Mouse (Mus musculus): ENCODE measurements around the gene Olfr857. TPM values are rescaled to one million over a fixed set of nuclear protein-coding genes. Genes with fewer than 3 reads are reported as not detected.
"Not testable (repeated sequence)": the region's sequence is repeated elsewhere in the genome, so short reads cannot be mapped to it uniquely, and the experiment has no call there.

Olfr857 gene
- not detected in 2 replicates for polyA plus RNA-seq (2016; fragmentation: Nextera tagmentation; extraction: Ambion mirVana)

GRCm38 (mm10) chr9:19709133-19709532 lies at the start of gene Olfr857:
Gene Olfr857, plus strand, starts transcription at chr9:19709433.
- no peaks in the 10 kb centered on the region for H3K36me3 ChIP-seq
- H3K4me1 ChIP-seq = no peaks in the 10 kb centered on the region
- 0 out of 2 replicates have a peak, but pooled peaks cover 4% of the 10 kb centered on the region for H3K9me3 ChIP-seq
- no peak within 1 kb of the TSS for H3K9ac ChIP-seq
- ATAC-seq (ENCODE audit: low FRiP score, low read depth) = no peak
- H3K4me3 ChIP-seq = no peak within 1 kb of the TSS
- WGBS = 88% methylated on average over 1 of the region's 1 CpGs
- no peak within 1 kb of the TSS for H3K27ac ChIP-seq
- H3K4me2 ChIP-seq (replicated peaks) = no peak within 1 kb of the TSS
- no peaks in the 10 kb centered on the region for H3K27me3 ChIP-seq (replicated peaks)

DNA sequence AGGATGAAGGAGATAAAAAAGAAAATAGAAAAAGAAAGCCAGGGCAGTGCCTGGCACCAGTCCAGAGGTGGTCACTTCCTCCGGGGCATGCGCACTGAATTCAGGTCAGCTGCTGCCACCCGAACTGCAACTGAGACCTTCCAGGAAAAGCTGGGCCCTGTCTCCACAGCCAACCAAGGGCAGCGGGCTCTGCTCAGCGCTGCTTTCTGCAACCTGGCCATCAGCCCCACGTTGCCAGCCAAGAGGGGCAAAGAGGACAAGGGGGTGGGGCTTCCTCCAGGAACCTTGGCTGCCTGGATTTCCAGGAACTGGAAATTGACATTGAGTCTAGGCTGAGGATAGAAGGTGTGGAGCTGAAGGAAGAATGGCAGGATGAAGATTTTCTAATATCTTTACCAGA lies 19.0 kb upstream of the Olfr857 start:
- Histone ChIP-seq H3K27me3 (replicated peaks) (no peaks in the 10 kb centered on the region), H3K36me3 (no peaks in the 10 kb centered on the region), H3K4me2 (replicated peaks) (no peak overlapping the region), H3K9me3 (peaks cover 9% of the 10 kb centered on the region; the same call in 1 of the 2 replicates), H3K9ac (no peak overlapping the region), H3K4me3 (no peak overlapping the region), H3K4me1 (no peaks in the 10 kb centered on the region), H3K27ac (no peak overlapping the region)
- ATAC-seq (ENCODE audit: low FRiP score, low read depth) = no peak
- 90% methylated on average over 6 of the region's 6 CpGs for WGBS

GRCm38 (mm10) chr9:19691426-19691825 lies 17.8 kb upstream of the Olfr857 start:
- Histone ChIP-seq H3K4me1 (no peaks in the 10 kb centered on the region), H3K4me3 (no peak overlapping the region), H3K36me3 (no peaks in the 10 kb centered on the region), H3K27ac (no peak overlapping the region), H3K9me3 (peaks cover 9% of the 10 kb centered on the region; the same call in 1 of the 2 replicates), H3K27me3 (replicated peaks) (no peaks in the 10 kb centered on the region), H3K9ac (no peak overlapping the region), H3K4me2 (replicated peaks) (no peak overlapping the region)
- no peak for ATAC-seq (ENCODE audit: low FRiP score, low read depth)
- WGBS = 79% methylated on average over 1 of the region's 1 CpGs

DNA sequence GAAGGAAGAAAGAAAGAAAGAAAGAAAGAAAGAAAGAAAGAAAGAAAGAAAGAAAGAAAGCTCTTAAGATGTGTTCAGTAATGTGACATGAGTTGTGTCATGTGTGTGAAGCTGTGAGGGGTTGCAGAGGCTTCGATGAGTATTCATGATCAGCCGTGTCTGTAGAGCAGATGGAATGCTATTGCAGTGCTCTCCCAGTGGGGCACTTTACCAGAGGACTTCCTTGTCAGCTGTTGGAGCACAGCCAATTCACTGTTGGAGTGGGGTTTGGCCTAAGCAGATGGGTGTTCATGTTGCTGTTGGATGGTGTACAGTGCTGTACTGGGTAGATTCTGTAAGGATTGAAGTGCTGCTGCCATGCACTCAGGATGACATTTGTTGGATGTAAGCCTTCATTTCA lies 16.8 kb upstream of the Olfr857 start:
- no peak for ATAC-seq (ENCODE audit: low FRiP score, low read depth)
- H3K27me3 ChIP-seq (replicated peaks) = no peaks in the 10 kb centered on the region
- no peaks in the 10 kb centered on the region for H3K36me3 ChIP-seq
- H3K4me2 ChIP-seq (replicated peaks) = no peak overlapping the region
- no peak overlapping the region for H3K27ac ChIP-seq
- 77% methylated on average over 2 of the region's 2 CpGs for WGBS
- H3K4me3 ChIP-seq = no peak overlapping the region
- H3K9ac ChIP-seq = no peak overlapping the region
- peaks cover 9% of the 10 kb centered on the region; the same call in 1 of the 2 replicates for H3K9me3 ChIP-seq
- no peaks in the 10 kb centered on the region for H3K4me1 ChIP-seq

DNA sequence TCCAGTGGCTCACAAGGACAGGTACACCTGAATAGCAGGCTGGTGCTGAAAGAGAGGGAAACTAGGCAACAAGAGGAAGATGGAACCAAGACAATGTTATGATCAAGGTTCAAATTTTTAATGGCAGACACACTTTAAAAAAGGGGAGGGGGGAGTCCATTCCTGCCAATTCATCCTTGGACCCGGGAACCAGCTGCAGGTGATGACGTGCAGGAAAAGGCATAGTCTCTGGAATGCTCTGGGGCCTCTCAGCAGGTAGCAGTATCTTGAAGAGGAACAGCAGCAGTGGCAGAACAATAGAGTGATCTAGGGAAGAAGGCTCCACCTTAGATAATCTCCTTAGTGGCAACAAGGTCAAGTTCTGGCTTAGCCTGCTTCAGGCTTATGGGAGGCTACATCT lies 14.9 kb upstream of the Olfr857 start:
- 57% methylated on average over 2 of the region's 2 CpGs for WGBS
- H3K9me3 ChIP-seq = peaks cover 11% of the 10 kb centered on the region
- not testable (repeated sequence) for H3K27ac ChIP-seq; H3K36me3 ChIP-seq; H3K4me2 ChIP-seq (replicated peaks); H3K4me1 ChIP-seq; ATAC-seq (ENCODE audit: low FRiP score, low read depth); H3K4me3 ChIP-seq; H3K27me3 ChIP-seq (replicated peaks); H3K9ac ChIP-seq

- not testable (repeated sequence) for H3K4me3 ChIP-seq; H3K4me2 ChIP-seq (replicated peaks); H3K36me3 ChIP-seq; H3K4me1 ChIP-seq; H3K27ac ChIP-seq; ATAC-seq (ENCODE audit: low FRiP score, low read depth); H3K9ac ChIP-seq; H3K27me3 ChIP-seq (replicated peaks)
- 76% methylated on average over 9 of the region's 9 CpGs for WGBS
- H3K9me3 ChIP-seq = peaks cover 11% of the 10 kb centered on the region
Measured at GRCm38 (mm10) chr9:19694898-19695379, 14.3 kb upstream of the Olfr857 start.

DNA sequence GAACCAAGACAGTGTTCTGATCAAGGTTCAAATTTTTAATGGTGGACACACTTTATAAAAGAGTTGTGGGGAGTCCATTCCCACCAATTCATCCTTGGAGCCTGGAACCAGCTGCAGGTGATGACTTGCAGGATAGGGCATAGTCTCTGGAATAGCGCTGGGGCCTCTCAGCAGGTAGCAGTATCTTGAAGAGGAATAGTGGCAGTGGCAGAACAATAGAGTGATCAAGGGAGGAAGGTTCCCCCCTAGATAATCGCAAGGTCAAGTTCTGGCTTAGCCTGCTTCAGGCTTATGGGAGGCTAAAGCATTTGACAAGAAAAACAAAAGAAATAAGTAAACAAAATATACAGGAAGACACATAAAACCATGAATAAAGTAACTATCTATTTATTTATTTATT lies 4.7 kb upstream of the Olfr857 start:
- ATAC-seq (ENCODE audit: low FRiP score, low read depth); H3K4me3 ChIP-seq; H3K27me3 ChIP-seq (replicated peaks); H3K4me2 ChIP-seq (replicated peaks); H3K9me3 ChIP-seq; H3K4me1 ChIP-seq; H3K36me3 ChIP-seq; H3K27ac ChIP-seq; H3K9ac ChIP-seq: not testable (repeated sequence)
- WGBS = 63% methylated on average over 2 of the region's 2 CpGs

Other genes starting within 250 kb of the Olfr857 start
- gene Olfr850, start 231.2 kb upstream of the Olfr857 start, polyA plus RNA-seq (2016; fragmentation: Nextera tagmentation; extraction: Ambion mirVana) = not detected in 2 replicates
- gene Olfr851, start 216.1 kb upstream of the Olfr857 start, polyA plus RNA-seq (2016; fragmentation: Nextera tagmentation; extraction: Ambion mirVana) = not detected in 2 replicates
- gene Olfr853, start 168.4 kb upstream of the Olfr857 start, polyA plus RNA-seq (2016; fragmentation: Nextera tagmentation; extraction: Ambion mirVana) = not detected in 2 replicates
- not detected in 2 replicates for gene Olfr854, start 142.1 kb upstream of the Olfr857 start, polyA plus RNA-seq (2016; fragmentation: Nextera tagmentation; extraction: Ambion mirVana)
- not detected in 2 replicates for gene Olfr855, start 126.8 kb upstream of the Olfr857 start, polyA plus RNA-seq (2016; fragmentation: Nextera tagmentation; extraction: Ambion mirVana)
- gene Zfp317, start 87.3 kb upstream of the Olfr857 start, polyA plus RNA-seq (2016; fragmentation: Nextera tagmentation; extraction: Ambion mirVana) = 37.9 and 40.6 TPM in 2 replicates
- not detected in 2 replicates for gene Olfr58, start 70.8 kb downstream of the Olfr857 start, polyA plus RNA-seq (2016; fragmentation: Nextera tagmentation; extraction: Ambion mirVana)
- gene Olfr859, start 95.5 kb downstream of the Olfr857 start, polyA plus RNA-seq (2016; fragmentation: Nextera tagmentation; extraction: Ambion mirVana) = not detected in 2 replicates
- not detected in 2 replicates for gene Olfr860, start 140.3 kb downstream of the Olfr857 start, polyA plus RNA-seq (2016; fragmentation: Nextera tagmentation; extraction: Ambion mirVana)
- not detected in 2 replicates for gene Olfr862, start 178.6 kb downstream of the Olfr857 start, polyA plus RNA-seq (2016; fragmentation: Nextera tagmentation; extraction: Ambion mirVana)
- gene Olfr77, start 207.4 kb downstream of the Olfr857 start, polyA plus RNA-seq (2016; fragmentation: Nextera tagmentation; extraction: Ambion mirVana) = 0.16 and 0.27 TPM in 2 replicates